Mouse (Mus musculus) thymus, adult 2 months (tissue): Measurements from ENCODE around the gene Metrnl.

Experiments used
- CTCF ChIP-seq: fragments of 200-500 bp; IDR thresholded peaks from 2 replicates; pipeline ENCODE4 v1.5.1; 2012; ENCODE audit warnings: mild to moderate bottlenecking, control low read depth, low read length, moderate library complexity, borderline replicate concordance; ENCODE audit not compliant: control insufficient read depth, poor library complexity, insufficient read depth; ENCODE audit errors: extremely low read depth
- POLR2A ChIP-seq: fragments of 200-500 bp; IDR thresholded peaks from 2 replicates; pipeline ENCODE4 v1.6.1; 2012; ENCODE audit warnings: mild to moderate bottlenecking, low read length, control low read depth, moderate library complexity; ENCODE audit not compliant: control insufficient read depth, poor library complexity, insufficient read depth; ENCODE audit errors: extremely low read depth

- no peak for TF ChIP-seq POLR2A
- no peak for TF ChIP-seq CTCF
These were observed at the start of gene Metrnl for GRCm38 (mm10) chr11:121701244-121701643.
